Mouse (Mus musculus) A20 (cell line): ENCODE results near the gene 4931422A03Rik.
A peak's percentile ranks its signal among the peaks of the same experiment; 100 is the strongest.

Experiments
- DNase-seq: peaks from one replicate; pipeline ENCODE4 v3.0.0-alpha.2; 2011; ENCODE audit warnings: low read depth, low spot score

The 4931422A03Rik gene

DNA sequence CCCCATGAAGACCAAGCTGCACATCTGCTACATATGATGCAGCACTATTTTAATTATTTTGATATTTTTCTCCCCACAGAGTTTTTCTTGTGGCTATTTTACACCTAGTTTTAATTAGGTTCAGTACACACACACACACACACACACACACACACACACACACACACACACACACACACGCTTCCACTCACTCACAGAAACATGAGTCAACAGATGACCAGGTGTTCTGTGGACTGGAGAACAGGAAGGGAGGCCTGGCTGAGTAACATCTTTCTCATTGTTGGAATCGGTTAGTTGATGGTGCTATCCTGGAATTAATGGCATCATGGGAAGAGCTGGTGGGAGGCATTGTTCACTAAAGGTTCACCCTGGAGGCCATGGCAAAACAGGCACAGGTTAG lies 90.5 kb downstream of the 4931422A03Rik start:
- DNase-seq = no peak

DNA sequence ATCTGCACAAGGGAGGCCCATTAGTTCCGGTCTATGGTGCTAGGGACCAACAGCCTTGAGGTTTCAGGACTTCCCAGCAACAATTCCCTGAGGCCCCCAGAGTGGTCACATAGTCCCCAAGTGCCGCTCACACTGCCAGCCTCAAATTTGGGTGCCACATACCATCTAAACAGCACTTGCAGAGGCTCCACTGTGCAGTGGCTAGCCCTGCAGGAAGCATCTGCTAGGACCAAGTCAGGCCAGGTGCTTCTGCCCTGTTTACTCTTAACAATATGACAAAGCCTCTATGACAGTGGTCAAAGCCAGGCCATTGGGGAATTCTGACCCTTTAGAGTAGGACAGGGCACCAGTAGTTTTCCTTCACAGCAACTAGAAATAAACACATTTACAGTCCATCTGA lies 91.5 kb downstream of the 4931422A03Rik start:
- no peak for DNase-seq

DNA sequence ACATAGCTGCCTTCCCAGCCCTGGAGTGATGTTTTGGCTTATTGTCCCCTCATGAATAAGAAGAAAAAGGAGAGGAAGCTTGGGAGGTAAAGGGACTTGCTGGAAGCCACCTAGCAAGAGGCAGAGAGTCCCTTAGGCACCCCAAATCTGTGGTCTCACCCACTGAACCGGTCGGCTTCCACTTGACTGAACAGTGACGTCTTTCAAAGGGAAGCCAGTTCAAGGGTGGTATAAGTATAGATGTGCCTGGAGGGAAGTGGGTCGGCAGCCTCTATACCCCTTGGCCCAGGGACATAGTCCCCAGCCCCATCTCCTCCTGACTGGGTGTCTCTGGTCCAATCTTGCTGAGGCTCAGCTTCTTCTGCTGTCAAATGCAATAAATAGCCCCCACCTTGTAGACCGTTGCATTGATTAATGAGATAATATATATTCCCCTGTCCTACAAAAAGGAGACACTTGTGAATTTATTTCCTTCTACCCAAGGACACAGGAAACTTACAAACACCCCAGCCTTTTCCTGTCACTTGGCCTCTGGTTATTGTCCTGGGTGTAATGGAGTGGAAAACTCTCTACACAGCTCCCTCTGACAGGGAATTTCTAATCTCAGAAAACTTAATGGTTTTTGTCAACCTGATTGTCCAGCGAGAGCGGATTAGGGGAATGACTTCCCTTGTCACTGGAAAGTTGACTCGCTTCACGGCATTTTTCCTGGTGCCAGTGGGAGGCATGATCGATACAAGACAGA lies 92.3 kb downstream of the 4931422A03Rik start:
- no peak for DNase-seq

DNA sequence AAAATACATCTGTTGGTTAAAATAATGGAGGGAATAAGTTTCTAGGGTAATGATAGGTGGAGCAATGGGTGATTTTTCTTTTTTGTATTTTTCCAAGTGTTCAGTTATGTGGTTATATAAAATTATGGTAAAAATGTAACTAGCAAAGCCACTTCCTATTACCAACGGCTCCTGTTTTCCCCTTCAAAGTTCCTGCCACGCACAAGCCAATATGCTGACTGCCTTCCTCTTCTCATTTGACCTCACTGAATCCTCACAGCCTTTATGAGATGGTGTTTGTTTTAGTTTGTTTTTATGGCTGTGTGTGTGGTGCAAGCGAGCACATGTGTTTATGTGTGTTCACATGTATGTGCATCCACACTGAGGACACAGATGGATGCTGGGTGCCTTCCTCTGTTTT lies 93.5 kb downstream of the 4931422A03Rik start:
- no peak for DNase-seq

DNA sequence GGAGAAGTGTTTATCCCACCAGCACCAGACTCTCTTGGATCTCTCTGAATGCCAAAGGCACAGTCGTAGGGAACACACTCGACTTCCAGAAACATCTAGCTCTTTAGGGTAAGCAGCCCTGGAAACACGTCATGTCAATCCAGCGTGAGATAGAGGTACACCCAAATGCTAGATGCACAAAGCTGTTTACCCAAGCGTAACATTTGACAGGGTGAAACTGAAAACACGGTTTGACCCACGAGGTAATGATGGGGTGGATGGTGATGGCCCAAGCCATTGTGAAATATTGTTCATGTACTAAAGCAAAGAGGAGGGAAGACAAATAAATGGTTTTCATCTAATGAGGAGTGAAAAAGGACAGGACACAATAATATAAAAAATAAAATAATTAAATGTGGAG lies 93.9 kb downstream of the 4931422A03Rik start:
- DNase-seq = peak; percentile 35

DNA sequence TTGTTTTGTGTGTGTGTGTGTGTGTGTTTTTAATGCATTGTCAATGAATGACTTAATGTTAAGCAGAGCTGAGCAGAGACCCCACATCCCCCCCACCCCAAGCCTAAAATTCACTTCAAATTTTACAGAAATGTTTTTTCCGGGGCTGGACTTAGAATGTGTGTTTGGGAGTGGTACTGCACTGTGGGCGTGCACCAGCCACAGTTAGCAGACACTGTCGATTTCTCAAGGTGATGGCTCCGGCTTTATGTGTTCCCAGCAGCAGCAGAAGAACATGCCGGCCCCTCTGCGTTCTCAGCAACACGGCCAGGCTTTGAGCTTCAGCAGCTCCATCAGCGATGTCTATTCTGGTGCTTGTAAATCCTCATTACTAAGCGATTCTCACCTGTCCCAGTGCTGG lies 95.7 kb downstream of the 4931422A03Rik start:
- no peak for DNase-seq

DNA sequence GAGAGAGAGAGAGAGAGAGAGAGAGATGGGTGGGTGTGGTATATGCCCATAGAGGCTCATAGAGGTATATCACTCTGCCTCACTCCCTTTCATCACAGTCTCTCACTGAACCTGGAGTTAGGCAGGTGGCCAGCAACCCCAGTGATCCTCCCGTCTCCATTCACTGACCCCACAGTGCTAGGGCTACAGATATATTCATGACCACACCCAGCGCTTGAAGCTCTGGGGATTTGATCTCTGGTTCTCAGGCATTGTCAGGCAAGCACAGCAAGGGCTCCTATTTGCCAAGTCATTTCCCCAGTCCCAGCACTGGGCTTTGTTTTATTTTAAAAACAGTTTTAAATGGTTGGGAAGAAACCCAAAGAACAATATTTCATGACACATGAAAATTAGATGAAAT lies 96.1 kb downstream of the 4931422A03Rik start:
- no peak for DNase-seq

DNA sequence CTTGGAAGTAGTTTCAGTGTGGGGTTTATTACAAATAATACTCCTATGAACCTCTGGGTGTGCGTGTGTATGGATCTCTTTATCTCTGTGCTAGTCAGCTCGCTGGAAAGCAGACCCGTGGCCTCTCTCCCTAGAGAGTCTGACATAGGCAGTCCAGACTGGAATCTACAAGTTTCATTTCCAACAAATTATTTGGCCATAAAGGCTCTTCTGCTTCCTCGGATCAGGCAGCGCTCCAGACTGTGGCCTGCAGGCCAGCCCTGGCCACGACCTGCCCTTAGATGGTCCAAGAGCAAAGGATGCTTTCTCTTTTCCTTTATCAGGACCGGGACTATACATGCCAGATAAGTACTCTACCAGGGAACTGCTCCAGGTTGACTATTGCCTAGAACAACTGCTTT lies 96.7 kb downstream of the 4931422A03Rik start:
- no peak for DNase-seq

DNA sequence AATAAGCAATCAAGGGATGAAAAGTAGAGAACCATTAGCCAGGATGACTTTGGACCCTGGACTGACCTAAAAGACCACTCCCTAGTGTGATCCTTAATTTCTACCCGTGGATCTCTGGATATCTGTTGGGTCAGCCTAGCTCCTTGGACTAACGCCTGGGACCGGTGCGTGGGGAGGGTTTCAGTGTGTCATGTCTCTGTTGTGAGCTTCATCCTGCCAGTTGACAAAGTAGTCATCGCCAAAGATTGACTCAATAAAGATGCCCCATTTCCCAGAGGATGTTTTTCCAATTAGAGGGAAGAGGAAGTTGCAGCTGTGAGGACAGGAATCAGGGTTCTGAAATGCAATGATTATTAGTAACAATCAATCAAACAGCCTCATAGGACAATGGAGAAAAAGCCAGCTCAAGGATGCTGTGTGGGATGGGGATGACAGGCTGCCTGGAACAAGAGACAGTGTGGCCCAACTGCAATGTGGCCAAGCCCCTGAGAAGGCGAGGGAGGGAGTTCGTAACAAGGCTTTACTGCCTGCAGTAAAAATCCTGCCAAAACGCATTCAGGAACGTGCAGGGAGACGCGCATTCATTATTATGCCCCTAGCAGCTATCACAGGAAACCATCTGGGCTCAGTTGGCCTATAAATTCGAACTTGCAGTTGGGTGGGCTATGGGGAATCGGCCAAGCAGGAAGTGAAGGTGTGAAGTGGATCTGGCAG lies 97.7 kb downstream of the 4931422A03Rik start:
- no peak for DNase-seq

DNA sequence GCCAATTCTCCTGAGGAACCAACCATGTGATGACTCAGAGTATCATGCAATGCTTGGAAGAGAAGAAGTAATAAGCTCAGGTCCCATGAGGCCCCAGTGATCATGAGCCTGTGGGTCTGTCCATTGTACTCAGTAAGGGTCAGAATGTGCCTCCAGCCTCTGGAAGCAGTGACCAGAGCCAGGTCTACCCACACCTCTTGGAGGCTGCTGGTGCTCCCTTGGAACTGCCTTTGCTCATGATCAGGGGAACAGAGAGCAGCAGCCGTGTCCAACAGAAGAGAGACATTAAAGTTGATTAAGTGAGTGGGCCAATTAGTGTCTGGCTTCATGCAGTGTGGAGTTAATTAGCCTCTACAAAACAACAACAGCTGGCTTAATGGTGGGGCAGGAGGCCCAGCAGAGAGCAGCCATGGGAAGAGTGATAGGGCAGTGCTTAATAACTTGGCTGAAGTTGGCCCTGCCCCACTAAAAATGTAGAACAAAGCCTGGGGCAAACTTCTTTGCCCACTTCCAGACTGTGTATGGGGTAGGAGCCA lies 100.5 kb downstream of the 4931422A03Rik start:
- DNase-seq = no peak

DNA sequence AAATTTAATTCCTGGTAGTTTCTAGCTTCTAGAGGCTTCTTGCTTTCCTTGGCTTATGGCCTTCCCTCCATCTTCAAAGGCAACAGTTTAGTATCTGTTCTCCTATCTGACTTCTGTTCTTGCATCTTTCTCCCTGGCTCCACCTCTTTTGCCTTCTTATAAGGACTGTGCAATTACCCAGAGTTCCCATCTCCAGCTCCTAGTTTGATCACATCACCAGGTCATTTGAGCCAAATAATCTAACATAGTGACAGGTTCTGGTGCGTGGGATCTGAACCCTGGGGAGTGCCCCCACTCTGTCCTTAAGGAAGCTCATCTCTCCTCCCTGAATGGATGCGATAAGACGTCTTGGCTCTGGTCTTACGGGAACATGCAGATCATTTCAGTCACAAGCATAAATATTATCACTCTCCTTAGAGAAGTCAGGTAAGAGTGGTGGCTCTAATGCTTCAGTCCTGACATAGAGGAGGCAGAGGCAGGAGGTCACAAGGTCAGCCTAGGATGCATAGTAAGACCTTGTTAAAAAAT lies 101.5 kb downstream of the 4931422A03Rik start:
- DNase-seq = no peak

DNA sequence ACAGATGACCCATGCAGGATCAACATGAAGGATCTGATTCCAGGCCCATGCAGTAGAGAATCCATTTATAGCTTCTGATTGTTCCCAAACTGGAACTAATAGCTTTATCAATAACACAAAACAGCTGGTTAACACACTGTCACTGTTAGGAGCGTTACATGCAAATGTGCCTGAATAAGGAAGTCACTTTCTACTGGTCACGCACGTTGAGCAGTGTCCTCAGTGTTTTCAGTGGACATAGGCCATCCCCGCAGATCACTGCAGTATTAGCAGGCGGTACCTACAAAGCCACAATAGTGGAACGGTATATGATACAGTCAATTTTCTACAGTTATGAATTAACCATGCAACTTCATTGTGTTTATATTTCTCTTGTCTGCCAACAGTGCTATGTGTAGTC lies 108.7 kb downstream of the 4931422A03Rik start:
- DNase-seq = peak; percentile 31

DNA sequence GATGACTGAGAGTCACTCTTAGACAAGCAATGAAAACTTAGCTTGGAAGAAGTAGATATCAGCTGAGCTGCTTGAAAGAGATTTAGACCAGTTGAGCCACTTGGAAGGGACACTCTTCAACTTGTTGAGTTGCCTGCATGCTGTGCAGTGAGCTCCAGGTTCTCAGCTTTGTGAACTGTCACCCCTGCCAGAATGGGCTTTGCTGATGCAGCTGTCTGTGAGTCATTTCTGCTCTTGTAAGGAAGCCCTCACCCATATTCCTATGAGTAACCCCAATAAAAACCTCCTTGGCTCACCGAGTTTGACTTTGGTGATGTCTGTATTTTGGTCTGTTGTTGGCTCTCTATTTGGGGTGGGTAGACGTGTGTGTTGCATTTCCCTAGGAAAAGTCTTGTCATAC lies 109.8 kb downstream of the 4931422A03Rik start:
- DNase-seq = peak; percentile 7

DNA sequence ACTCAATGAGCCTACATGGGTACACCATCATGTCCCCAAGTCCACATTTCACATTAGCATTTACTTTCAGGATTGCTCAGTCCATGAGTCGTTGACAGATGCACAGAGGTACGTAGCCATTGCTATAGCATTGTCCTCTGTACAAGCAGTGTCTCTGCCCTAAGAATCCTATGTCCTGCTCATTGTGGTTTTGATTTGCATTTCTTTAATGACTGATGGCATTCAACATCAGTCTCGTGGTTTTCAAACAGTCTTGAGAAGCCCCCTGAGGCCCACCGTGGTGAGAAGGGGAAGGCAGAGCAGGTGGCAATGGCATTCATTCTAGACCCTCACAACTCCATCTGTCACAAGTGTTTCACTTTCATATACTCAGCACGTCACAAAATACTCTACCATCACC lies 110.8 kb downstream of the 4931422A03Rik start:
- DNase-seq = peak; percentile 58
